Mouse (Mus musculus): ENCODE data around the gene Dip2b. TPM values are rescaled to one million over a fixed set of nuclear protein-coding genes. Genes with fewer than 3 reads are reported as not detected.

Gene Dip2b
- polyA plus RNA-seq, 1 experiment from 2014 or later: 18.1 TPM

DNA sequence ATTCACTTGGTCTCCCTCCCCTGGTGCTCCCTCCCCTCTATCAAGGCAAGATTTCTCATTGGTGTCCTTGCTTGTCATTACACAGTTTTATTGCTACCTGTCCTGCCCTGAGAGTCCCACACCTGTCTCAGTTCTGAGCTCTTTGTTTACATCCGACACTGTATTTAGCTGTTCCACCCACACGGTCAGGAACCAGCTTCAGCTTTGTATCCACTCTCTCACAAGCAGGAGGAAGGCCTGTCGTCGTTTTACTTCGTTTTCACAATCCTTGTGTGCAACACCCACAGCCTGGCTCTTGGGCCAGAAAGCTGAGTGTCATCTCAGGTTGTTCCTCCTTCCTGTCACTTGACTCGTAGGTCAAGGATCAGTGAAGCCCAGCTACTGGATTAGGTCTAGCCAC is 45.4 kb downstream of the Dip2b start:
- Histone ChIP-seq H3K9ac (no peak overlapping the region), H3K36me3 (ENCODE audit: insufficient read depth) (no peaks in the 10 kb centered on the region), H3K4me1 (ENCODE audit: insufficient read depth) (peaks cover 5% of the 10 kb centered on the region), H3K27me3 (ENCODE audit: insufficient read depth, low read length) (no peaks in the 10 kb centered on the region), H3K27ac (ENCODE audit: low read depth) (no peak overlapping the region), H3K4me3 (ENCODE audit: low read depth, low read length) (no peak overlapping the region), H3K4me2 (no peak overlapping the region), H3K9me3 (ENCODE audit: low read depth, low read length) (no peaks in the 10 kb centered on the region)
- 62% methylated on average over 6 of the region's 6 CpGs for WGBS
- no peak for TF ChIP-seq CTCF (IDR thresholded peaks at IDR 0.05; ENCODE audit: low read depth)
- DNase-seq (no peak), ATAC-seq (ENCODE audit: insufficient read depth) (no peak)

DNA sequence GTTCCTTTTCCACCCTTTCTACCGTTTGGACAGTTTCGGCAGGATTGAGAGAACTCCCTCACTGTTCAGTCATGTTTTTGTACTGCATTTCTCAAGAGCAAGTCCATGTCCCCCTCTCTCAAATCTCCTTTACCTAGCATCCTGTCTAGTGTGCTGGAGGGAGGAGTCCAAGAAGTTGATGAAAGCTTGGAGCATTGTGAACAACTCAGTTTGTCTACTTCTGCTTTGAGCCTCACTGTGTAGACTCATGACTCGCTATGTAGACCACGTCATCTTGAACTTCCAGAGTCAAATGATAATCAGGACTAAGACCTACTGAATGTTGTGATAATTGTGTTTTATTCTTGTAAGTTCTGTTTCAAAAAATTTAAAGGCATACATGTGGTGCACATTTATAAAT is 46.4 kb downstream of the Dip2b start:
- no peak for DNase-seq
- Histone ChIP-seq H3K4me2 (no peak overlapping the region), H3K4me1 (ENCODE audit: insufficient read depth) (peaks cover 5% of the 10 kb centered on the region), H3K27ac (ENCODE audit: low read depth) (no peak overlapping the region), H3K9ac (no peak overlapping the region), H3K27me3 (ENCODE audit: insufficient read depth, low read length) (no peaks in the 10 kb centered on the region), H3K4me3 (ENCODE audit: low read depth, low read length) (no peak overlapping the region), H3K9me3 (ENCODE audit: low read depth, low read length) (no peaks in the 10 kb centered on the region), H3K36me3 (ENCODE audit: insufficient read depth) (no peaks in the 10 kb centered on the region)
- 72% methylated on average over 4 of the region's 4 CpGs for WGBS
- no peak for ATAC-seq (ENCODE audit: insufficient read depth)
- TF ChIP-seq CTCF (IDR thresholded peaks at IDR 0.05; ENCODE audit: low read depth): no peak

DNA sequence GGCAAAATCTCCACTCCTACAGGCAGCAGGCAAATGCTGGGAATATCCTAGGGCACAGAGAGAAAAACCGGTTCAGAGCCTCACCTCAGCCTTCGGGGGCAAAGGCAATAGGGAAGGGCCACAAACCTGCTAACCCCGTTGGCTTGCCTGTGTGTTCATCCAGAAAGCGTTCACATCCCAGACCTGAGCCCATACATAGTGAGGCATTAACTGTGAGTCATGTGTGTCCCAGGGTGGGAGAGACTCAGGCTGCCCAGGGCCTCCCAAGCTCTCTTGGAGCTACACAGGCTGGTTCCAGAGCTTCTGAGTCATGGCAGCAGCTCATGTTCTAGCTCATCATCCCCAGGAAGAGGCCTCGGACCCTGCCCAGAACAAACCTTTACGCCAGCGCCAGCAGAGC is 49.6 kb downstream of the Dip2b start:
- peaks cover 8% of the 10 kb centered on the region; the same call in 1 of the 2 replicates for H3K4me1 ChIP-seq (ENCODE audit: insufficient read depth)
- no peaks in the 10 kb centered on the region for H3K36me3 ChIP-seq (ENCODE audit: insufficient read depth)
- DNase-seq (no peak), ATAC-seq (ENCODE audit: insufficient read depth) (no peak)
- H3K9me3 ChIP-seq (ENCODE audit: low read depth, low read length): no peaks in the 10 kb centered on the region
- H3K4me2 ChIP-seq: no peak overlapping the region
- H3K27ac ChIP-seq (ENCODE audit: low read depth): peak overlapping the region; percentile 2; the same call in 1 of the 2 replicates
- H3K4me3 ChIP-seq (ENCODE audit: low read depth, low read length): no peak overlapping the region
- TF ChIP-seq CTCF (IDR thresholded peaks at IDR 0.05; ENCODE audit: low read depth): no peak
- 63% methylated on average over 7 of the region's 7 CpGs for WGBS
- H3K9ac ChIP-seq: no peak overlapping the region
- no peaks in the 10 kb centered on the region for H3K27me3 ChIP-seq (ENCODE audit: insufficient read depth, low read length)

DNA sequence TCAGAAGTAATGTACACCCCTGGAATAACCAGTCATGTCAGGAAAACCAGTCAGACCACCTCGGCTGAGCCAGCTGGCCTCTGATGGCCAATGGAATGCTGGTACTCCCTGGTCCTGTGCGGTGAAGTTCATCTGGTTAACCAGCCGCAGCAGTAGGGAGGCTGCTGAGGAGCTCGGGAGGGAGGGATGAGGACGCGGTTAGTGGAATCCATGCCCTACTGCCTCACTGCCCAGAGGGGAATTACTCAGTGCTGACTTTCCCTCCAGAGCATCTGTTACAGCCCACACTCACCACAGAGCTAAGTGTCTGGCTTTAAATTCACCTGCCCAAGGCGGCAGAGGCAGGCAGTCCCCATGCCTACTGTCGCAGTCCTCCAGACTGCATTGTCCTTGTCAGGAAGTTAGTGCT is 51.2 kb downstream of the Dip2b start:
- Histone ChIP-seq H3K9me3 (ENCODE audit: low read depth, low read length) (no peaks in the 10 kb centered on the region), H3K4me3 (ENCODE audit: low read depth, low read length) (no peak overlapping the region), H3K27me3 (ENCODE audit: insufficient read depth, low read length) (no peaks in the 10 kb centered on the region), H3K4me2 (peak overlapping the region; percentile 33; the same call in 1 of the 2 replicates), H3K27ac (ENCODE audit: low read depth) (peak overlapping the region; percentile 82), H3K4me1 (ENCODE audit: insufficient read depth) (peaks cover 8% of the 10 kb centered on the region; the same call in 1 of the 2 replicates), H3K9ac (no peak overlapping the region), H3K36me3 (ENCODE audit: insufficient read depth) (no peaks in the 10 kb centered on the region)
- TF ChIP-seq CTCF (IDR thresholded peaks at IDR 0.05; ENCODE audit: low read depth): peak; percentile 63
- WGBS: 34% methylated on average over 8 of the region's 8 CpGs
- peak; percentile 83 for DNase-seq
- peak; percentile 93 for ATAC-seq (ENCODE audit: insufficient read depth)

DNA sequence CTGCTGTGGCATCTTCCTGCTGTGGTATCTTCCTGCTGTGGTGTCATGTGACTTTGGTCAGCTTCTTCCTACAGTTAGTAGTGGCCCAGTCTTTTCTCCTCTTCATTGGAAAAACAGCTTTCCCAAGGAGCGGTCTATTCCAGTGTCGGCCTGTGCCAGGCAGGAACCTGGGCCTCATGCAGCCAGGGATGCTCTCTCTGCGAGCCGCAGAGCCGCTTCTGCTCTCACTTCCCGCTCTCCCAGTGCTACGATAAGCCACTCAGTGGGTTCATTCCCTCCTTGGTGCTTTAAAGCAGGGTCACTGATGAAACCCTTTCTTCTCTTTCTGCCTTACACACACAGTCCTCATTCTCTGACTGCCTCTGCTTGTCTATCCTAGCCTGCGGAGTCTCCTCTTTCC is 53.4 kb downstream of the Dip2b start:
- H3K27ac ChIP-seq (ENCODE audit: low read depth): peak overlapping the region; percentile 36; the same call in 1 of the 2 replicates
- TF ChIP-seq CTCF (IDR thresholded peaks at IDR 0.05; ENCODE audit: low read depth): no peak
- H3K4me2 ChIP-seq: peak overlapping the region; percentile 42; the same call in 1 of the 2 replicates
- peaks cover 8% of the 10 kb centered on the region; the same call in 1 of the 2 replicates for H3K4me1 ChIP-seq (ENCODE audit: insufficient read depth)
- WGBS: 45% methylated on average over 8 of the region's 8 CpGs
- no peaks in the 10 kb centered on the region for H3K9me3 ChIP-seq (ENCODE audit: low read depth, low read length)
- no peak overlapping the region for H3K9ac ChIP-seq
- no peaks in the 10 kb centered on the region for H3K27me3 ChIP-seq (ENCODE audit: insufficient read depth, low read length)
- H3K4me3 ChIP-seq (ENCODE audit: low read depth, low read length): no peak overlapping the region
- no peaks in the 10 kb centered on the region for H3K36me3 ChIP-seq (ENCODE audit: insufficient read depth)
- DNase-seq (no peak), ATAC-seq (ENCODE audit: insufficient read depth) (no peak)

DNA sequence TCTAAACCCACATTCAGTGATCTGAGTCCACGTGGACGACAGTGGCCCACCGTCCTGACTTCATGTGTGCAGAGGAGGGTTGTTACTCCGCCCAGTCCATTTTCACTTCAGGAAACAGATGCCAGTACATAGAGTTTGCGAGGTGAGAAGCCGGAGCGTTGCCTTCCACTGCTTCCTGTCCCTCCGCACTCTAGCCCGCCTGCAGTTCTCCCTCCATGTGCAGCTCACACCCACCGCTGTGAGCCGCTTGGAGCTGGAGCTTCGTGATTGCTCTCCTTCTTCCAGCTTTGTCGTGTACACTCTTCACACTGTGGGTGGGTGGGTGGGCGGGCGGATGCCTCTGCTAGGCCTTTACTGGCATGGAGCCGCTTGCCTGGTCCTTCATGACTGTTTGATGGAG is 53.8 kb downstream of the Dip2b start:
- H3K9me3 ChIP-seq (ENCODE audit: low read depth, low read length): no peaks in the 10 kb centered on the region
- TF ChIP-seq CTCF (IDR thresholded peaks at IDR 0.05; ENCODE audit: low read depth): no peak
- no peaks in the 10 kb centered on the region for H3K36me3 ChIP-seq (ENCODE audit: insufficient read depth)
- 19% methylated on average over 16 of the region's 16 CpGs for WGBS
- no peak overlapping the region for H3K9ac ChIP-seq
- H3K27ac ChIP-seq (ENCODE audit: low read depth): peak overlapping the region; percentile 36; the same call in 1 of the 2 replicates
- H3K4me3 ChIP-seq (ENCODE audit: low read depth, low read length): no peak overlapping the region
- DNase-seq (peak; percentile 65), ATAC-seq (ENCODE audit: insufficient read depth) (no peak; the same call in 1 of the 2 replicates)
- H3K4me2 ChIP-seq: peak overlapping the region; percentile 42; the same call in 1 of the 2 replicates
- H3K4me1 ChIP-seq (ENCODE audit: insufficient read depth): peaks cover 8% of the 10 kb centered on the region; the same call in 1 of the 2 replicates
- no peaks in the 10 kb centered on the region for H3K27me3 ChIP-seq (ENCODE audit: insufficient read depth, low read length)

DNA sequence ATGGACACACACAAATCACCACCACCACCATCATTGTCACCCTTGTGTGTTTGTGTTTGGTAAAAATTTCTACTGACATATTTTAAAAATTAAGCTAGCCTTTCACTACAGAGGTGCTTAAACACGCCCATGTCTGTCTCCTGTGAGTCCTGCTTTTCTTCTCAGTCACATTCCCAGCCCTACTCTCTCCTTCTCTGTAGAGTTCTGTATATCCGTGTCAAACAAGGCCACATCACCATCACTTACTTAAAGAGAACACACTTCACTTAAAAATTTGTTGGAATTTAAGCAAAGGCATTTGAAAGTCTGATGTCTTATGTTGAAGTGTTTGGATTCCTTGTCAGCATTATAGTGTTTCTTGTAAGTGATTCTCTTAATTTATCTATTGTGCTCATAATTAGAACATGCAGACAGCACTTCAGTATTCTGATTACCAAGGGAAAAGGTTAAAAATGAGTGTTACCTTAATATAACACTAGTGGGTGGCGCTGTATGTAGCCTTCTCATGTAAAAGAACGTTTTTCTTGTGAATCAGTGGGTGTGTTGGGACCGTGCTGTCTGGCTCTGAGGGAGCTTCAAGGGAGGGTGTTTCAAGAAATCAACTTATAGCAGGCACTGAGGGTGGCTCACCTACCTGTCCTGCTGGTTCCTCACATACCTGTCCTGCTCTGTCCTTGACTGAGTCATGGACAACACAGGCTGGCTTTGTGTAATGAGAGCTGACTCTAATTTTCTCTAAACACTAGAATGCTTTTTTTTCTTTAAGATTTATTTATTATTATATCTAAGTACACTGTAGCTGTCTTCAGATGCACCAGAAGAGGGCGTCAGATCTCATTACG is 58.3 kb downstream of the Dip2b start:
- 52% methylated on average over 7 of the region's 7 CpGs for WGBS
- no peak overlapping the region for H3K27ac ChIP-seq (ENCODE audit: low read depth)
- peaks cover 8% of the 10 kb centered on the region; the same call in 1 of the 2 replicates for H3K4me1 ChIP-seq (ENCODE audit: insufficient read depth)
- H3K27me3 ChIP-seq (ENCODE audit: insufficient read depth, low read length): no peaks in the 10 kb centered on the region
- H3K4me2 ChIP-seq: no peak overlapping the region
- DNase-seq (peak; percentile 45), ATAC-seq (ENCODE audit: insufficient read depth) (no peak)
- no peak overlapping the region for H3K9ac ChIP-seq
- H3K9me3 ChIP-seq (ENCODE audit: low read depth, low read length): no peaks in the 10 kb centered on the region
- no peak for TF ChIP-seq CTCF (IDR thresholded peaks at IDR 0.05; ENCODE audit: low read depth)
- H3K36me3 ChIP-seq (ENCODE audit: insufficient read depth): no peaks in the 10 kb centered on the region
- H3K4me3 ChIP-seq (ENCODE audit: low read depth, low read length): no peak overlapping the region

All from lung, embryonic 14.5 days (tissue).